Mouse (Mus musculus) embryo, embryonic 11.5 days (tissue): ENCODE measurements around the gene Dclk1.

ENCODE experiments used
- DNase-seq: peaks from one replicate; pipeline ENCODE4 v3.0.0-alpha.2; 2012; ENCODE audit warnings: low read depth, low spot score

Dclk1 gene

GRCm38 (mm10) chr3:55333511-55333910 is 91.3 kb downstream of the Dclk1 start:
- no peak for DNase-seq

- peak; percentile 9 for DNase-seq
Measured at GRCm38 (mm10) chr3:55336895-55337294, 94.7 kb downstream of the Dclk1 start.

GRCm38 (mm10) chr3:55337671-55338070 is 95.5 kb downstream of the Dclk1 start:
- DNase-seq: no peak

GRCm38 (mm10) chr3:55342445-55342844 is 100.3 kb downstream of the Dclk1 start:
- DNase-seq: no peak

GRCm38 (mm10) chr3:55347371-55348025 is 105.3 kb downstream of the Dclk1 start:
- peak; percentile 13 for DNase-seq

- DNase-seq: no peak
Measured at GRCm38 (mm10) chr3:55348026-55348390, 105.8 kb downstream of the Dclk1 start.

GRCm38 (mm10) chr3:55350194-55350593 is 108.0 kb downstream of the Dclk1 start:
- DNase-seq: no peak

GRCm38 (mm10) chr3:55351281-55352052 is 109.3 kb downstream of the Dclk1 start:
- no peak for DNase-seq

- DNase-seq: no peak
Measured at GRCm38 (mm10) chr3:55352529-55352928, 110.4 kb downstream of the Dclk1 start.

GRCm38 (mm10) chr3:55353169-55353568 is 111.0 kb downstream of the Dclk1 start:
- DNase-seq: no peak

- DNase-seq: peak; percentile 36
Measured at GRCm38 (mm10) chr3:55353909-55354511, 111.8 kb downstream of the Dclk1 start.

GRCm38 (mm10) chr3:55354765-55355164 is 112.6 kb downstream of the Dclk1 start:
- peak; percentile 66 for DNase-seq

- DNase-seq: no peak
Measured at GRCm38 (mm10) chr3:55358486-55358885, 116.3 kb downstream of the Dclk1 start.

GRCm38 (mm10) chr3:55360836-55361235 is 118.7 kb downstream of the Dclk1 start:
- DNase-seq: no peak

GRCm38 (mm10) chr3:55367166-55367565 is 125.0 kb downstream of the Dclk1 start:
- no peak for DNase-seq

GRCm38 (mm10) chr3:55369156-55369555 is 127.0 kb downstream of the Dclk1 start:
- DNase-seq: no peak

GRCm38 (mm10) chr3:55373689-55374088 is 131.5 kb downstream of the Dclk1 start:
- DNase-seq: peak; percentile 61

GRCm38 (mm10) chr3:55378591-55378990 is 136.4 kb downstream of the Dclk1 start:
- DNase-seq: no peak

GRCm38 (mm10) chr3:55380471-55380870 is 138.3 kb downstream of the Dclk1 start:
- DNase-seq: peak; percentile 13

- no peak for DNase-seq
Measured at GRCm38 (mm10) chr3:55392605-55393004, 150.4 kb downstream of the Dclk1 start.

GRCm38 (mm10) chr3:55393549-55393948 is 151.4 kb downstream of the Dclk1 start:
- no peak for DNase-seq

GRCm38 (mm10) chr3:55396792-55397191 is 154.6 kb downstream of the Dclk1 start:
- DNase-seq: no peak
